Mouse (Mus musculus) liver, adult 2 months (tissue): ENCODE results near the gene Pbx4. TPM values are rescaled to one million over a fixed set of nuclear protein-coding genes. Genes with fewer than 3 reads are reported as not detected.

Source experiments
- DNase-seq: peaks from one replicate; pipeline ENCODE4 v3.0.0-alpha.2; 2011; ENCODE audit warnings: low read depth, low spot score; ENCODE audit errors: extremely low read depth
- H3K27ac ChIP-seq: fragments of 200-500 bp; replicated peaks from 2 replicates; pipeline ENCODE4 v1.5.1; 2012; ENCODE audit warnings: low read depth, mild to moderate bottlenecking, control low read depth, inconsistent platforms, low read length; ENCODE audit not compliant: insufficient read depth
- H3K27me3 ChIP-seq: fragments of 200-500 bp; 2 replicates; pipeline ENCODE4 v1.6.1; 2012; ENCODE audit warnings: mild to moderate bottlenecking, moderate library complexity, low read length, inconsistent platforms; ENCODE audit not compliant: control insufficient read depth, insufficient read depth
- H3K36me3 ChIP-seq: fragments of 200-500 bp; 2 replicates; pipeline ENCODE4 v1.6.1; 2012; ENCODE audit warnings: low read length, inconsistent platforms; ENCODE audit not compliant: control insufficient read depth, insufficient read depth
- H3K4me1 ChIP-seq: fragments of 200-500 bp; 2 replicates; pipeline ENCODE4 v1.6.1; 2011; ENCODE audit warnings: low read length; ENCODE audit not compliant: control insufficient read depth, insufficient read depth
- H3K4me3 ChIP-seq: fragments of 200-500 bp; 2 replicates; pipeline ENCODE4 v1.5.1; 2011; ENCODE audit warnings: low read depth, mild to moderate bottlenecking, control low read depth, low read length, moderate library complexity; ENCODE audit not compliant: insufficient read depth
- H3K79me2 ChIP-seq: fragments of 200-500 bp; 2 replicates; pipeline ENCODE4 v1.6.1; 2012; ENCODE audit warnings: inconsistent platforms, mild to moderate bottlenecking, low read length, moderate library complexity; ENCODE audit not compliant: control insufficient read depth, insufficient read depth
- H3K9ac ChIP-seq: fragments of 200-500 bp; 2 replicates; pipeline ENCODE4 v1.6.1; 2012; ENCODE audit warnings: low read depth, mild to moderate bottlenecking, control low read depth, inconsistent platforms, low read length
- CTCF ChIP-seq: fragments of 200-500 bp; IDR thresholded peaks from 2 replicates; pipeline ENCODE4 v1.5.1; 2011; ENCODE audit warnings: low read depth, low read length, control low read depth
- POLR2A ChIP-seq: fragments of 200-500 bp; IDR thresholded peaks from 2 replicates; pipeline ENCODE4 v1.6.1; 2011; ENCODE audit warnings: low read length, control low read depth; ENCODE audit not compliant: insufficient read depth; ENCODE audit errors: extremely low read depth
- WGBS: fragments of 180-500 bp; shearing (Covaris S2); methylation state at CpG from one replicate; pipeline ENCODE4 v1.1.7; 2018; 5-methylcytosine and 5-hydroxymethylcytosine counted together
- polyA plus RNA-seq: library from polyadenylated mRNA; depleted of rRNA; stranded (reverse); fragments of >200 nt; gene quantifications from 2 replicates; pipeline ENCODE4 v1.2.3, GENCODE M21; 2012
- total RNA-seq: library from RNA; depleted of rRNA; stranded (reverse); fragments of >200 nt; gene quantifications from 2 replicates; pipeline ENCODE4 v1.2.3, GENCODE M21; 2014

Pbx4 gene
- total and polyA plus RNA-seq, 2 experiments, result 0.46 to 1.7 TPM

GRCm38 (mm10) chr8:69791415-69792068, 40.7 kb upstream of the Pbx4 start:
- under 1% methylated on average over 48 of the region's 48 CpGs for WGBS
- H3K4me1 ChIP-seq, result 0 out of 2 replicates have a peak, but pooled peaks cover 6% of the 10 kb centered on the region
- DNase-seq, result peak; percentile 25
- H3K27me3 ChIP-seq, result no peaks in the 10 kb centered on the region
- peak overlapping the region; percentile 96 for H3K9ac ChIP-seq
- H3K4me3 ChIP-seq, result peak overlapping the region; percentile 96
- H3K79me2 ChIP-seq, result peaks cover 6% of the 10 kb centered on the region
- H3K36me3 ChIP-seq, result peaks cover 16% of the 10 kb centered on the region; the same call in 1 of the 2 replicates
- TF ChIP-seq POLR2A, result no peak
- TF ChIP-seq CTCF, result no peak
- H3K27ac ChIP-seq, result peak overlapping the region; percentile 62

DNA sequence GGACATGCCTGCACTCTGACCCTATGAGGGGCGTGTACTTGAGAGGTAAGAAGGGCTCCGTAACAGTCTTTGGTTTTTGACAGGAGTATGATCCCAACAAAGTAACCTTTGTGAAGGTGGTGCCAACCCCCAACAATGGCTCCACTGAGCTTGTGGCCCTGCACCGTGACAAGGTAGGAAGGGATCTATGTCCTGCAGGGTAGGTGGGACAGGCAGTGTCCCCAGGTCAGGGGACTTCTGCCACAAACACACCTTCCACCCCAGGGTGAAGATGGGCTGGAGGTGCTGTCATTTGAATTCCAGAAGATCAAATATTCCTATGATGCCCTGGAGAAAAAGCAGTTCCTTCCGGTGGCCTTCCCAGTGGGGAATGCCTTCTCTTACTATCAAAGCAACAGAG, 38.6 kb upstream of the Pbx4 start:
- DNase-seq, result no peak
- WGBS, result 89% methylated on average over 4 of the region's 4 CpGs
- no peak overlapping the region for H3K9ac ChIP-seq
- TF ChIP-seq POLR2A (no peak), CTCF (no peak)
- H3K27me3 ChIP-seq, result no peaks in the 10 kb centered on the region
- no peak overlapping the region for H3K27ac ChIP-seq
- H3K4me1 ChIP-seq, result 0 out of 2 replicates have a peak, but pooled peaks cover 6% of the 10 kb centered on the region
- no peak overlapping the region for H3K4me3 ChIP-seq
- peaks cover 6% of the 10 kb centered on the region for H3K79me2 ChIP-seq
- peaks cover 24% of the 10 kb centered on the region; the same call in 1 of the 2 replicates for H3K36me3 ChIP-seq

DNA sequence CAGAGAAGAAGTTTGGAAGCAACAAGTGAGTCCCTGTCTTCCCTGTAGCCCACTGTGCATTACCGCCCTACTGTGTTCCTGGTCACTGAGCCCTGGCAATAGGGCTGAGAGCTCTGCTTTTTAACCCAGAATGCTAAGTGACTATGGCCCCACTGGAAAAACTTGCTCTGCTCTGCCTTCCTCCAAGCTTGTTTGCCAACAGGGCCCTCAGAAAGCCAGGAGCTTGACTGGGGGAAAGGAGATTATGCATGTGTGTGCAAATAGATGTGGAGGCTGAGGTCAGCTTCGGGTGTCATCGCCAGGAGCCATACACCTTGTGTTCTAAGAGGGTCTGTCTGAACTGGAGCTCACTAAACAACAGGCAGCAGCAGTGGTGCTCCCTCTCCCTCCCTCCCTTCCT, 38.2 kb upstream of the Pbx4 start:
- 0 out of 2 replicates have a peak, but pooled peaks cover 6% of the 10 kb centered on the region for H3K4me1 ChIP-seq
- WGBS, result 91% methylated on average over 3 of the region's 3 CpGs
- no peak overlapping the region for H3K4me3 ChIP-seq
- H3K27ac ChIP-seq, result no peak overlapping the region
- H3K9ac ChIP-seq, result no peak overlapping the region
- peaks cover 6% of the 10 kb centered on the region for H3K79me2 ChIP-seq
- no peak for DNase-seq
- TF ChIP-seq POLR2A, result no peak
- no peak for TF ChIP-seq CTCF
- peaks cover 28% of the 10 kb centered on the region for H3K36me3 ChIP-seq
- H3K27me3 ChIP-seq, result no peaks in the 10 kb centered on the region

- Histone ChIP-seq H3K27ac (no peak overlapping the region), H3K36me3 (peaks cover 35% of the 10 kb centered on the region), H3K27me3 (no peaks in the 10 kb centered on the region), H3K4me1 (0 out of 2 replicates have a peak, but pooled peaks cover 6% of the 10 kb centered on the region), H3K79me2 (peaks cover 6% of the 10 kb centered on the region), H3K9ac (no peak overlapping the region), H3K4me3 (no peak overlapping the region)
- TF ChIP-seq CTCF (no peak), POLR2A (no peak)
- no peak for DNase-seq
- 95% methylated on average over 6 of the region's 6 CpGs for WGBS
These were observed 37.4 kb upstream of the Pbx4 start for GRCm38 (mm10) chr8:69794901-69795300.

DNA sequence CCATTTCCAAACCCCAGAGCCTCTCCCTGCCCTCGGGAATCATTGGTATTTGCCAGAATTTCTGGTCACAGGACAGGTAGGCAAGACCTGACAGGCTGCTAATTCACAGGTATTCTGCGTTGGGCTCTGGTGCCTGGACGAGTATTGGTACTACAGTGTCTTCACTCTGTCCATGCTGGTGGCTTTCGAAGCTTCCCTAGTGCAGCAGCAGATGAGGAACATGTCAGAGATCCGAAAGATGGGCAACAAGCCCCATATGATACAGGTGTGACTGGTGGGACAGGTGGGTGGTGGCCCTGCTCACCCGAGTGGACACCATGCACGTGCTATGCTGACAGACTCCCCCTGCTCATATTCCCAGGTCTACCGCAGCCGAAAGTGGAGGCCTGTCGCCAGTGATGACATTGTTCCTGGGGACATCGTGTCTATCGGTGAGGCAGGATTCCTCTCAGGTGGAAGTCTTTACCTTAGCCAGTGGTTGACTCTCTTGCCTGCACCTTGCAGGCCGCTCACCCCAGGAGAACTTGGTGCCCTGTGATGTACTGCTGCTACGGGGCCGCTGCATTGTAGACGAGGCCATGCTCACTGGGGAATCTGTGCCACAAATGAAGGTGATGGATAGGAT, 35.5 kb upstream of the Pbx4 start:
- H3K4me1 ChIP-seq, result 0 out of 2 replicates have a peak, but pooled peaks cover 6% of the 10 kb centered on the region
- WGBS, result 96% methylated on average over 16 of the region's 16 CpGs
- H3K27me3 ChIP-seq, result no peaks in the 10 kb centered on the region
- H3K4me3 ChIP-seq, result no peak overlapping the region
- H3K36me3 ChIP-seq, result peaks cover 46% of the 10 kb centered on the region
- TF ChIP-seq POLR2A (no peak), CTCF (no peak)
- H3K79me2 ChIP-seq, result no peaks in the 10 kb centered on the region
- H3K27ac ChIP-seq, result no peak overlapping the region
- no peak for DNase-seq
- no peak overlapping the region for H3K9ac ChIP-seq

- Histone ChIP-seq H3K27me3 (no peaks in the 10 kb centered on the region), H3K4me3 (no peak overlapping the region)
- no peak for TF ChIP-seq CTCF
- TF ChIP-seq POLR2A, result no peak
These were observed 34.6 kb upstream of the Pbx4 start for GRCm38 (mm10) chr8:69797661-69798060.

More at GRCm38 (mm10) chr8:69797661-69798060, 34.6 kb upstream of the Pbx4 start:
- no peak overlapping the region for H3K9ac ChIP-seq
- H3K27ac ChIP-seq, result no peak overlapping the region
- peaks cover 54% of the 10 kb centered on the region for H3K36me3 ChIP-seq
- H3K4me1 ChIP-seq, result 0 out of 2 replicates have a peak, but pooled peaks cover 3% of the 10 kb centered on the region
- 94% methylated on average over 10 of the region's 10 CpGs for WGBS
- H3K79me2 ChIP-seq, result no peaks in the 10 kb centered on the region
- DNase-seq, result no peak
